Mouse (Mus musculus) cerebellum, adult (tissue): ENCODE data around the gene Vmn2r124.
"Not testable (repeated sequence)": the region's sequence is repeated elsewhere in the genome, so short reads cannot be mapped to it uniquely, and the experiment has no call there.

Experiments
- ATAC-seq: cut with Nextera tagmentation; 2 replicates; pipeline ENCODE4 v1.9.2; 2017; ENCODE audit warnings: mild to moderate bottlenecking, moderate library complexity, mixed read lengths; ENCODE audit not compliant: insufficient number of reproducible peaks, low FRiP score, low TSS enrichment

Gene Vmn2r124

GRCm38 (mm10) chr17:18049124-18049523, at the start of gene Vmn2r124:
TSS of gene Vmn2r124 (plus strand) at chr17:18049424.
- ATAC-seq: no peak

GRCm38 (mm10) chr17:18004752-18005151, 44.5 kb upstream of the Vmn2r124 start:
- no peak for ATAC-seq

- ATAC-seq: no peak
These were observed 27.8 kb upstream of the Vmn2r124 start, which contains the start of gene Fpr-rs4 for GRCm38 (mm10) chr17:18021433-18021832. TSS of gene Fpr-rs4 (plus strand) at chr17:18021733.

GRCm38 (mm10) chr17:18084716-18085115, 35.5 kb downstream of the Vmn2r124 start, which contains the start of gene Vmn2r91:
TSS of gene Vmn2r91 (plus strand) at chr17:18085016.
- ATAC-seq: not testable (repeated sequence)

GRCm38 (mm10) chr17:18095626-18096025, 46.4 kb downstream of the Vmn2r124 start:
- ATAC-seq: not testable (repeated sequence)

- ATAC-seq: not testable (repeated sequence)
These were observed 53.0 kb downstream of the Vmn2r124 start for GRCm38 (mm10) chr17:18102265-18102664.
